Mouse (Mus musculus): ENCODE measurements at regions not wholly inside any gene's neighbourhood (a gene's known extent, or its start where the extent isn't known, plus 50 kb on each side); places are given as distances from the start of the nearest gene placed in this dataset.

DNA sequence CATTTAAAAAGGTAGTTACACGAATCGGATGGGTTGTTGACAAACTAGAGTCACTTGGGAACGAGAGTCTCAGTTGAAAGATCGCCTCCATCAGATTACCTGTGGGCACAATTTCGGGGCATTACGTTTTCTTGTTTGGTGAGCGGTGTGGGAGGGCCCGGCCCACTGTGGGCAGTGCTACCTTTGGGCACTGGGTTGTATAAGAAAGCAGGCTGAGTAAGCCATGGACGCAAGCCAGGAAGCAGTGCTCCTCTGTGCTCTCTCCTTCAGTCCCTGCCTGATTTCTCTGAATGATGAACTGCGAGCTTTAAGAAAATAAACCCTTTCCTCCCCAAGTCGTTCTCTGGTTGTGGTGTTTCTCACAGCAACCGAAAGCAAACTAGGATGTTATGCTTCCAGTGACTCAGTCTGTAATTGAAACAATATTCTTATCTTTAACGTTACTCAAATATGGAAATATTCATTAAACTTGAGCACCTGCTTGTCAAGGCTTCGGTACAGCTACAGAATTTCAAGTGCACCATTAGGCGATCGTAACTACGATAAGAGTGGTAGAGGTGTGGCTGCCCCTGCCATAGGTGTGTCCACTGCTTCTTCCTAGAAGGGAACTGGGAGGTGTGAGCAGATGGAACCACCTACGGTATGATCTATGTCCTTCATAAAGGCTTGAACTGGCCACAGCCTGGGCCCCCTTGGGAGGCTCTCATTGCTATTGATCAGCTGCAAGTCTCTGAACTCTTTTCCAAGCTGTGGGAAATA is 119.2 kb upstream of the Tsc22d1 start:
- no peak for DNase-seq (ENCODE audit: low spot score in 2 of 2)

DNA sequence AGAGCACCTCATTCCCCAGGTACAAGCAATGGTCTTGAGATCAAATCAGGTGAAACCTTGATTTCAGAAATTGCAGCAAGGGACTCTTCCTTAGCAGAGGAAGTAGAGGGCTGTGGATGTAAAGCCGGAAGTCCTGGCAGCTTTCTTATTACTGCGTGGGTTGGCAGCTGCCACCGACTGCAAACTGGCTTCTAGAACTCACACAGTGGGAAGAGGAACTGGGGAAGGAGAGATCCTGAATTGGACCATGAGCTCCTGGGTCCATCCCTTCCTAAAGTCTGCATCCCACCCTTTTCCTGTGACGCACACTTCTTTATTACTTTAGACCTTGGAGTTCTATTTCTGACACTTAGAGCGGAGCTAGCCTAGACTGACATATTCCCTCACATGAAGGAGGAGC is 116.9 kb upstream of the Tsc22d1 start:
- DNase-seq (ENCODE audit: low spot score in 2 of 2) = no peak

- DNase-seq (ENCODE audit: low spot score in 2 of 2) = no peak
Observed at GRCm38 (mm10) chr14:76302322-76302991, 112.3 kb upstream of the Tsc22d1 start.

DNA sequence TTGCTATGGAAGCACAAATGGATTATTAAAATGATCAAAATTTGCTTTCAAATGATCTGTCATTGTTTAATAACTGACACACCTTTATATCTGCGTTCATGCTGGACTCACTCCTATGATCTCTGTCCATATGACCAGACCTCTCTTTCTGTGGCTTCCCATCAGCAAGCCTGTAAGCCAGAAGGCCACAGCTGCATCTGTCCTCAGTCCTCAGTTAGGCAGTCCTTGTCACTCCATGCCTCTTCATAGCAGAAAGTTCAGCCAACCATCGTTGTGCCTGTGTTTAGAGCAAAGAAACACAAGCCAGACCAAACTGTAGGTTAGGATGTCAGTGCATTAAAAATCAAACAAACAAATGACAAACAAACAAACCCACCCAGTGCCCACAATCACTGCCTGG is 107.2 kb upstream of the Tsc22d1 start:
- no peak for DNase-seq (ENCODE audit: low spot score in 2 of 2)

DNA sequence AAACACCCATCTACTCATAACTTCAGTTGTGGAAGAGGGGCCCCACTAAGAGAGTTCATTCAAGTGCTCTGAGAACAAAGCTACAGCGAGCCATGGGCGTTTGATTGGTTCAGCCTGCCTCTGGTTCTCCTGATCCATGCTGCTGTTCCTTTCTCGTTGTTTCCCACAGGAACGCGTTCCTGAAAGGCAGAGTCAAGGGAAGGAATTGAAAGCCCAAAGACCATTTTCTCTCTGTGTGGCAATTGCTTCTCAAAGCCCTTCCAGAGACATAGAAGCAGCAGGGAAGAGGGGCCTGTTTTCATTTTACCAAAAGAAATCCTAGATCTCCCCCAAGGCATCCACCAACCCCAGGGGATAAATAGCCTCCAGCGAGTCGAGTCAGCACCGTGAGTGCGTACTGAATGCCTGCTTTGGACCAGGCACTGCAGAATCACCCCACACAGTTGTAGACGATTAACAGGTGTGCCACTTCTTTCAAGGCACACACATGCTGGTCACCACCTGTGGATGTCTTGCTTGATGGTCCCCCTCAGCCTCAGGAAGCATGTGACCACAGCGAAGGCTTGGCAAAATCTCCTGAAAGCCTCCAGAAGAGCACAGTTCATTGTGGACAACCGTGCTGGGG is 106.5 kb upstream of the Tsc22d1 start:
- peak in 1 of 2 experiments; percentile 35 for DNase-seq (ENCODE audit: low spot score in 2 of 2)

GRCm38 (mm10) chr14:76309606-76310005 is 105.2 kb upstream of the Tsc22d1 start:
- DNase-seq (ENCODE audit: low spot score in 2 of 2) = no peak

DNA sequence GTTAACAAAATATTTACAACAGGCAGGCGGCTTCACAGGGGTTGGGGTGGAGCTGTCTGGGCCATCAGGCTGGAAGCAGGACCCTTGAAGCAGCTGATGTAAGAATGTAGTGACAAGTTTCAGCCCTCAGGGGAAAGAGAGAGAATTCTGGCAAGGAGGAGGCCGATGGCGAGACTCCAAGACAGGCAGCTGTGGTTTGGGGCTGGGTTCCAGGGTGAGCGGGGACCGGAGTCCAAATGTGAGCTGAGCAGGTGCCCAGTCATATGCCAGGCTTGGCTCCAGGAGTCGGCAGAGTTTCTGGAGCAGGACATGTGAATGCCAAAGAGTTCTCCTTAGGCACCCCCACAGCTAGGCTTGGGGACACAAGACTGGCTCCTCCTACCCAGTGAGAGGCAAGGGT is 104.5 kb upstream of the Tsc22d1 start:
- peak; percentile 34 to 59 for DNase-seq (ENCODE audit: low spot score in 2 of 2)

GRCm38 (mm10) chr14:76313424-76314190 is 101.2 kb upstream of the Tsc22d1 start:
- DNase-seq (ENCODE audit: low spot score in 2 of 2) = no peak

- peak in 1 of 2 experiments; percentile 33 for DNase-seq (ENCODE audit: low spot score in 2 of 2)
Observed at GRCm38 (mm10) chr14:76318438-76318837, 96.3 kb upstream of the Tsc22d1 start.

GRCm38 (mm10) chr14:76324246-76324645 is 90.5 kb upstream of the Tsc22d1 start:
- DNase-seq (ENCODE audit: low spot score in 2 of 2) = no peak

DNA sequence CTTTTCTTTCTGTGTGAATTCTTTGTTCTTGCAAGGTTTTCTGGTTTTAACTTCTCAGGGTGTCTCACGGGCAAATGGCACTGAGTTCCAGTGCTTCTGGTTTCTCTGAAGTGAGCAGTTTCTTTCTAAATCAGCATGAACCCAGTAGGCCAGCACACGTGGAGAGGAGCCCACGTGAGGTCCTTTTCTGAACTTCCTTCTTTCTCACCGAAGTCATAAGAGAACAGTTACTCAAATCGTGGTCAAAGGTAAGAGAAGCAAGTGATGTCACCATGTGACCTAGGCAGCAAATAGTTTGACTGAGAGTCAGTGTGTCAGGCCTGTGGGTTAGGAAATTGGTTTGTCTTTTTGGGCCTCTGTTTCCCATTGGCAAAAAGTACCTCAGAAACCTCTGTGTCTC is 84.8 kb upstream of the Tsc22d1 start:
- no peak for DNase-seq (ENCODE audit: low spot score in 2 of 2)

DNA sequence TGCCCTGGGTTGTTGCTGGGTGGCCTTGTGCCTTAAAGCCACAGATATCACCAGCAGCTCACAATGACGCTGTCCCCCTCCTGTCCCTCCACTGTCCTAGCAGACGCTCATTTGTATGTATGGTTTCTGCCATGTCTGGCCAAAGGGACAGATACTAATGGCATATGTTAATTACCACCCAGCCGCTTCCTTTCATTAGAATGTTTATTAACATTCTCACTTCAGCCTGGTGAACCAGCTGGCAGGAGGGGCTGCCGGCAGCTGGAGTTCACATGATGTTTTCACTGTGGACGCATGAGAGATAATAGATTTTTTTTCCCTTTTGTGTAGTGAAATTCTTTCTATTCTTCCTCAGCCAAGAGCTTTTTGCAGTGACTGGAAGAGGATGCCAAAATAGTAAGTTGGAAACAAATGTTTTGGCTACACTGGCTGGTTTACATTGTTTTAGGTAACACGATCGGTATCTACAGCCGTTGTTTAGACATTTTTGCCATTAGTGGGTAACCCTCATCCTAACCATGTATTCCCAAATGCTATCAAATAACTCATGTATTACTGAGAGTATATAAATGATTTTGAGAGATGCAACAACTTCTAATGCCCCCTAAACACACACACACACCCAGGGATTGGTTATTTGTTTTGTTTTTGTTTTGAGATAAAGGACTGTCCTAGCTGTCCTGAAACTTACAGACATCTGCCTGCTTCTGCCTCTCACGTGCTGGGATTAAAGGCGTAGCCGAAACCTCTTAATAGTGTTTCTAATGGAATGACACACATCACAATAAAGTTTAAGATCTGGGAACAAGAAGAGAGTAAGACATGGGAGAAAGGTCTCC is 83.0 kb upstream of the Tsc22d1 start:
- no peak for DNase-seq (ENCODE audit: low spot score in 2 of 2)

DNA sequence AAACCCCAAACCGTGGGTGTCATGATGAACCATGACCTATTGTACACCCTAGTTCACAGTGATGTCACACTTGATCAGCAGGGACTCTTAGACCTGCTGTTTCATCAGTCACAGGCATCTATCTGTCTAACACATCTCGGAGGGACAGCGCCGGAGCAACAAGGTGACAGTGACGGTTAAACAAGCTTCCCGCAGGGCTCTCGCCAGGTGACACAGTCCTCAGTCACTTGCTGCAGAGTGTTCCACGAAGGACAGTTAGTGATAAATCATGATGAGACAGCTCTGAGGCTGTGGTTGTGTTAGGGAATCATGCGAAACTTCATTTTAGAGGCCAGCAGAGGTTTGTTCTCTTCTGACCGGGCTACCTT is 82.4 kb upstream of the Tsc22d1 start:
- no peak for DNase-seq (ENCODE audit: low spot score in 2 of 2)

- DNase-seq (ENCODE audit: low spot score in 2 of 2) = no peak
Observed at GRCm38 (mm10) chr14:76340789-76341188, 74.0 kb upstream of the Tsc22d1 start.

GRCm38 (mm10) chr14:76341226-76341625 is 73.5 kb upstream of the Tsc22d1 start:
- no peak for DNase-seq (ENCODE audit: low spot score in 2 of 2)

- no peak for DNase-seq (ENCODE audit: low spot score in 2 of 2)
Observed at GRCm38 (mm10) chr14:76351856-76352255, 62.9 kb upstream of the Tsc22d1 start.

DNA sequence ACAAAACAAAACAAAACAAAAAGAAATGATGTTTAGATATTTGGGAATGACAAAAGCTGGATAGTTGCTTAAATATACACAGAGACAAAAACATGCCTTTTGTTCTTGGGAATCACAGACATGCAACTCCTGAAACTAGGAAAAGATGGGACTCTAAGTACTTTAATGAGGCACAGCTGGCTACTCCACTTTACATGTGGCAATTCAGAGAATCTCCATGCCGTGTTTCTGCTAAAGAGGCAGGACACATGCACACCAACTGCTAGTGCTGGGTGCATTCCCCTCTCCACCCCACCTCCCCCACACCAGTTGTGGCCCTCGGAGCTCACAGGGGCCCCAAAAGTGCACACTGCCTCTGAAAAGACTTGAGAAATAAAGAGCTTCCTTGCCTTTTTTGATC is 58.6 kb upstream of the Tsc22d1 start:
- no peak for DNase-seq (ENCODE audit: low spot score in 2 of 2)

DNA sequence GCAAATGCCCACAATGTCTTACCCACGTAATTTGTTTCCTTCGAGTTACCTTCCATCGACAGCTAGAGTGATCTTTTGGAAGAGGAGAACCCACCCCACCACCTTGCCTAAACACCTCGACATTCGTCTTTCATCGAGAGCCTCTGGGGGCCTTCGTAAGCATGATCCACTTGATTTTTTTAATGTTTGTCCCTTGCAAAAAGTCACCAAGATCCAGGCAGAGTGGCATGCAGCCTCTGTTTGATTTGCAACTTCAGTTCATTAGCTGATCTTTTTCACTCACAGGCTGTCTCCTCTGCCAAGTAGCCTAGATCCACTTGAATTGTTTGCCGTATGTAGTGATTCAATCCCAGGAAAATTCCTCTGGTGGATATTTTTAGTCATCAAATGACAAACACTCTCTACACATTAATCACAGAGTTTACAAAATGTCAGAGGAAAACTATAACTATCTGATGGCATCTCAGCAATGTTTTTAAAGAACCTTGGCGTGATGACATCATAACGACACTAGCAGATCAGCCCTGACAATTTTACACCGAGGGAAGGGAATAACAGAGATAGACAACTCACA is 54.8 kb upstream of the Tsc22d1 start:
- DNase-seq (ENCODE audit: low spot score in 2 of 2) = no peak

DNA sequence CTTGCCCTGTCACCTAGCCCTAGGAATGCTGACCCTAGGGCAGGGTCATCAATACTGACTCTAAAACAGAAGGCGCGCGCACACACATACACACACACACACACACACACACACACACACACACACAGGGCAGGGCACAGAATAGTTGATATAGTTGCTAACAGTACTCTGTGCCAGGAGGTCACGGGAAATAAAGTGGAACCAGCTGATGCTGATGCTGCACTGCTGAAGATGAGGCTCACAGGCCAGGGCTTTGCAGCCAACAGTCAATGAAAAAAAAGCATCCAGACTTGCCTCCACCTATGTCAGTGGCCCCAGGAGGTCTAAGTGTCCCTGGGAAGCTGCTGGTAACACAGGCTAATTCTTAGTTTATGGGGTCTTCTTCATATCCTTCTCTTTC is 50.7 kb upstream of the Tsc22d1 start:
- DNase-seq (ENCODE audit: low spot score in 2 of 2) = no peak

Data from layer of hippocampus, adult 18-20 months (tissue).